Mouse (Mus musculus) liver, embryonic 14.5 days (tissue): ENCODE data around the gene Sun1.

Experiments used
- CTCF ChIP-seq: IDR thresholded peaks from 2 replicates; pipeline ENCODE4 v1.5.1; 2016; ENCODE audit warnings: antibody characterized with exemption, low read depth, control low read depth
- EP300 ChIP-seq: IDR thresholded peaks from 2 replicates; pipeline ENCODE4 v1.6.1; 2016; ENCODE audit warnings: antibody characterized with exemption, low read depth

GRCm38 (mm10) chr5:139286142-139286941, 85.9 kb downstream of the Sun1 start:
- TF ChIP-seq CTCF (no peak), EP300 (no peak)
